Mouse (Mus musculus) C2C12 (cell line): ENCODE results near the gene Lars2.

Source experiments
- CEBPB ChIP-seq: IDR thresholded peaks from one replicate; pipeline ENCODE4 v1.6.1; 2011; ENCODE audit warnings: low read depth, mild to moderate bottlenecking, control low read depth, moderate library complexity
- CTCF ChIP-seq: IDR thresholded peaks from one replicate; pipeline ENCODE4 v1.5.1; 2011; ENCODE audit not compliant: control insufficient read depth, insufficient read depth, insufficient read length
- FOSL1 ChIP-seq: IDR thresholded peaks from one replicate; pipeline ENCODE4 v1.8.0; 2011; ENCODE audit warnings: mild to moderate bottlenecking, low read length; ENCODE audit not compliant: poor library complexity, insufficient read depth, severe bottlenecking
- MAX ChIP-seq: IDR thresholded peaks from one replicate; pipeline ENCODE4 v1.6.1; 2011; ENCODE audit warnings: mild to moderate bottlenecking, control low read depth
- MYOG ChIP-seq: IDR thresholded peaks from one replicate; pipeline ENCODE4 v1.6.1; 2011; ENCODE audit not compliant: control insufficient read depth, insufficient read length; ENCODE audit errors: extremely low read depth
- USF1 ChIP-seq: IDR thresholded peaks from one replicate; pipeline ENCODE4 v1.6.1; 2011; ENCODE audit warnings: low read depth, mild to moderate bottlenecking, control low read depth, moderate library complexity

DNA sequence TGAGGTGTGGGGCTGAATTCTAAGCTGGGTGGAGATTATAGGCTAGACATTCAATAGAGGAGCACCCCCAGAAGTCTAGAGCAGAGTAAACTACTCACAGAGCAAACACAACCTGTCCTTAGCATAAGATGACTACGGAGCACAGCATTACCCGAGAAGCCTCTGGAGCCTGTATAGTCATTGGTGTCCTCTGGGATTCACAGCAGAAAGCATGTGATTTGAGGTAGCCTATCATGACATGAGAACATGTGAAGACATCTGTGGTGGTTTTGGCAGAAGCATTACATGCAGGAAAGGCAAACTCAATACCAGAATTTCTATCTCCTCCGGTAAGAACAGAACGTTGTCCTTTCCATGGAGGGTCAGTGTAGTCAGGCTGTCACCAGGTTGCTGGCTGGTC is 118.8 kb downstream of the Lars2 start:
- TF ChIP-seq CTCF (no peak), MAX (no peak), FOSL1 (no peak), USF1 (no peak), MYOG (no peak), CEBPB (no peak)
